Mouse (Mus musculus): Measurements from ENCODE around the gene Grap.

DNA sequence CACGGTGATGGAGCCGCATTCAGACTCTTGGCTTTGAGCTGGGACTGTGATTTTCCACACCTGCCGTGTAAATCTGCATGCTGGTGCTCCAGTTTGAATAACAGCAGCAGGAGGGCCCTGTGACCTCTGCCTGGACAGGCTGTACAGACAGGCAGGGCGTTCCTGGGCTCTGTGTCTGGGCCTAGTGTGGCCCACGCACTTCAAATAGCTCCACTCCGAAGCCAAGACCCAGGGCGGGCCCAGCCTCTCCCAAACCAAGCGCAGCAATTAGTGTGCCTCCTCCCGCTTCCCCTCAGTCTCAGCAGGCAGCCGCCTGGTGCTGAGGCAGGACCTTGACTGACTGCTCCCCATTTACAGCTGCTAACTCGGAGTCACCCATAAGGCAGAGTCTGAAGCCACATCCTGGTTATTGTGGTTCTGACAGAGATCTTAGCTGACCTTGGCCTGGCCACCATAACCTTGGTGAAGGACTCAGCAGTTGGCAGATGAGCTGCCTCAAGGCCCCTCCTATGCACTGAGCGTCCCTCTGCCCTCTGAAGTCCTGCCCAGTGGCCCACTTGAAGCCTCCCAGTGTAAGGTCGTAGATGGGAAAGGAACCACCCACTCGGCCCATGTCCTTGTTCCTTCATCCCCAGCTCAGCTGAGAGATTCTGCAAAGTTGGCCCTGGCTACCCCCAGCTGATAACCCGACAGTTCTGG, 60.2 kb downstream of the Grap start:
- TF ChIP-seq EP300 (IDR thresholded peaks at IDR 0.05; ENCODE audit: low read depth) (no peak), CTCF (IDR thresholded peaks at IDR 0.05; ENCODE audit: low read depth) (no peak)
